Mouse (Mus musculus) heart, adult 2 months (tissue): ENCODE results near the gene Mak. TPM values are rescaled to one million over a fixed set of nuclear protein-coding genes. Genes with fewer than 3 reads are reported as not detected.

Source experiments
- DNase-seq, 2 experiments: peaks; one replicate each; pipeline ENCODE4 v3.0.0; 2021
- H3K27ac ChIP-seq: fragments of 200-600 bp; 2 replicates; pipeline ENCODE4 v1.8.1; 2022
- H3K27me3 ChIP-seq: fragments of 200-500 bp; 2 replicates; pipeline ENCODE4 v1.6.1; 2012; ENCODE audit warnings: mild to moderate bottlenecking, low read length, inconsistent platforms, mixed read lengths; ENCODE audit not compliant: control insufficient read depth, insufficient read depth
- H3K36me3 ChIP-seq: fragments of 200-500 bp; 2 replicates; pipeline ENCODE4 v1.6.1; 2012; ENCODE audit warnings: low read length, inconsistent platforms; ENCODE audit not compliant: control insufficient read depth, insufficient read depth
- H3K4me1 ChIP-seq: fragments of 200-500 bp; 2 replicates; pipeline ENCODE4 v1.6.1; 2011; ENCODE audit warnings: low read length; ENCODE audit not compliant: control insufficient read depth, insufficient read depth
- H3K4me3 ChIP-seq: fragments of 200-600 bp; 2 replicates; pipeline ENCODE4 v1.8.1; 2022
- H3K79me2 ChIP-seq: fragments of 200-500 bp; replicated peaks from 2 replicates; pipeline ENCODE4 v1.6.1; 2012; ENCODE audit warnings: mild to moderate bottlenecking, inconsistent platforms, low read length, moderate library complexity, mixed read lengths; ENCODE audit not compliant: control insufficient read depth, insufficient read depth
- H3K9ac ChIP-seq: fragments of 200-500 bp; 2 replicates; pipeline ENCODE4 v1.6.1; 2012; ENCODE audit warnings: low read depth, mild to moderate bottlenecking, control low read depth, inconsistent platforms, low read length, mixed read lengths
- CTCF ChIP-seq: fragments of 200-600 bp; IDR thresholded peaks from 2 replicates; pipeline ENCODE4 v1.8.1; 2022; ENCODE audit warnings: antibody characterized with exemption, mild to moderate bottlenecking, moderate library complexity
- EP300 ChIP-seq: fragments of 200-500 bp; IDR thresholded peaks from 2 replicates; pipeline ENCODE4 v1.6.1; 2011; ENCODE audit warnings: low read depth, low read length, control low read depth; ENCODE audit not compliant: insufficient read depth
- POLR2A ChIP-seq: fragments of 200-500 bp; IDR thresholded peaks from 2 replicates; pipeline ENCODE4 v1.6.1; 2011; ENCODE audit warnings: mild to moderate bottlenecking, low read depth, low read length, control low read depth; ENCODE audit not compliant: insufficient read depth
- WGBS: fragments of 180-500 bp; shearing (Covaris S2); methylation state at CpG from one replicate; pipeline ENCODE4 v1.1.7; 2018; 5-methylcytosine and 5-hydroxymethylcytosine counted together
- intact Hi-C: fragments of 180-260 bp; cut with DNase I; formaldehyde crosslinking; loops from one replicate; pipeline ENCODE4 v1.15.1; 2025
- polyA plus RNA-seq: library from polyadenylated mRNA; depleted of rRNA; stranded (reverse); fragments of >200 nt; gene quantifications from 2 replicates; pipeline ENCODE4 v1.2.3, GENCODE M21; 2012
- total RNA-seq, 2 experiments: library from RNA; stranded (reverse); gene quantifications; 2 replicates each; pipeline ENCODE4 v1.2.3; 2021

Gene Mak
- total and polyA plus RNA-seq, 3 experiments: 0.25 TPM; not detected in 2

- Histone ChIP-seq H3K9ac (no peak overlapping the region), H3K4me1 (peaks cover 5% of the 10 kb centered on the region), H3K27ac (no peak overlapping the region), H3K79me2 (no peaks in the 10 kb centered on the region), H3K4me3 (no peak overlapping the region), H3K36me3 (no peaks in the 10 kb centered on the region), H3K27me3 (no peaks in the 10 kb centered on the region)
- no peak for DNase-seq
- TF ChIP-seq CTCF: no peak
- no peak for TF ChIP-seq EP300
- no peak for TF ChIP-seq POLR2A
- intact Hi-C loops: no loop called here
- WGBS: 55% methylated on average over 7 of the region's 7 CpGs
Measured at GRCm38 (mm10) chr13:41020494-41020893, 59.0 kb downstream of the Mak start.

GRCm38 (mm10) chr13:41018756-41019591 lies 60.5 kb downstream of the Mak start:
- Histone ChIP-seq H3K9ac (no peak overlapping the region), H3K27ac (no peak overlapping the region), H3K4me3 (no peak overlapping the region), H3K79me2 (no peaks in the 10 kb centered on the region), H3K36me3 (no peaks in the 10 kb centered on the region), H3K27me3 (no peaks in the 10 kb centered on the region), H3K4me1 (peaks cover 5% of the 10 kb centered on the region)
- TF ChIP-seq POLR2A: no peak
- TF ChIP-seq EP300: no peak
- TF ChIP-seq CTCF: no peak
- DNase-seq: no peak
- 88% methylated on average over 13 of the region's 13 CpGs for WGBS
- intact Hi-C loops: no loop called here

GRCm38 (mm10) chr13:41018236-41018635 lies 61.3 kb downstream of the Mak start:
- DNase-seq: no peak
- intact Hi-C loops: no loop called here
- 91% methylated on average over 9 of the region's 9 CpGs for WGBS
- Histone ChIP-seq H3K27ac (no peak overlapping the region), H3K9ac (no peak overlapping the region), H3K27me3 (no peaks in the 10 kb centered on the region), H3K36me3 (no peaks in the 10 kb centered on the region), H3K79me2 (no peaks in the 10 kb centered on the region), H3K4me3 (no peak overlapping the region), H3K4me1 (peaks cover 5% of the 10 kb centered on the region)
- TF ChIP-seq CTCF (no peak), EP300 (no peak), POLR2A (no peak)

GRCm38 (mm10) chr13:41017832-41018231 lies 61.7 kb downstream of the Mak start:
- no peak overlapping the region for H3K27ac ChIP-seq
- peaks cover 5% of the 10 kb centered on the region for H3K4me1 ChIP-seq
- H3K27me3 ChIP-seq: no peaks in the 10 kb centered on the region
- TF ChIP-seq CTCF (no peak), EP300 (no peak), POLR2A (no peak)
- no peak overlapping the region for H3K4me3 ChIP-seq
- no peak for DNase-seq
- 62% methylated on average over 4 of the region's 4 CpGs for WGBS
- no peak overlapping the region for H3K9ac ChIP-seq
- intact Hi-C loops: no loop called here
- no peaks in the 10 kb centered on the region for H3K79me2 ChIP-seq
- peaks cover 4% of the 10 kb centered on the region; the same call in 1 of the 2 replicates for H3K36me3 ChIP-seq

GRCm38 (mm10) chr13:41016797-41017405 lies 62.6 kb downstream of the Mak start:
- Histone ChIP-seq H3K4me3 (peak overlapping the region; percentile 64), H3K36me3 (peaks cover 4% of the 10 kb centered on the region; the same call in 1 of the 2 replicates), H3K79me2 (no peaks in the 10 kb centered on the region), H3K27me3 (no peaks in the 10 kb centered on the region), H3K27ac (peak overlapping the region; percentile 96), H3K4me1 (peaks cover 5% of the 10 kb centered on the region), H3K9ac (peak overlapping the region; percentile 87)
- intact Hi-C loops: loop anchor here (1.0 kb wide), 2 partner anchors 16 to 232 kb away; partner anchors contain the start of genes Pak1ip1 and Smim13
- DNase-seq: no peak
- 29% methylated on average over 12 of the region's 12 CpGs for WGBS
- TF ChIP-seq POLR2A (no peak), CTCF (no peak), EP300 (no peak)
